Comparison of ENCODE assay signal across 17 mouse cellular contexts in genomic region chr9:17279334-17279990, GRCm38 (mm10).
"Had no signal": no experiment of that assay in that cellular context is flagged by ENCODE, and none has a peak within 500 bp of the region (broad histone marks: within the 10 kb centered on the region; RNA-seq: fewer than 3 reads in every experiment).

No protein-coding gene starts in this region.

- H3K9me3 ChIP-seq: limb, embryonic 10.5 days; liver, embryonic 15.5 days; midbrain, embryonic 10.5 days; midbrain, embryonic 15.5 days; neural tube, embryonic 13.5 days; stomach, embryonic 15.5 days had no signal

- H3K27ac ChIP-seq: left cerebral cortex, adult 2 months; limb, embryonic 10.5 days; liver, embryonic 15.5 days; midbrain, embryonic 10.5 days; midbrain, embryonic 15.5 days; neural tube, embryonic 13.5 days; stomach, embryonic 15.5 days had no signal

- H3K36me3 ChIP-seq: limb, embryonic 10.5 days; liver, embryonic 15.5 days; midbrain, embryonic 10.5 days; midbrain, embryonic 15.5 days; neural tube, embryonic 13.5 days; stomach, embryonic 15.5 days had no signal

- DNase-seq: lung, adult 2 months; lung, postnatal 36 days; retina, postnatal 1 day; right cerebral cortex, postnatal 4 days; spleen, adult 18-20 months; thymus, adult 2 months; thymus, postnatal 25 days had no signal

- ATAC-seq: intestine, embryonic 16.5 days; lung, postnatal 0 days; midbrain, embryonic 15.5 days had no signal

- H3K4me2 ChIP-seq: liver, embryonic 11.5 days; liver, embryonic 15.5 days; midbrain, embryonic 15.5 days; neural tube, embryonic 13.5 days; stomach, embryonic 15.5 days had no signal

- H3K4me1 ChIP-seq: liver, embryonic 15.5 days; midbrain, embryonic 10.5 days; midbrain, embryonic 15.5 days; neural tube, embryonic 13.5 days; stomach, embryonic 15.5 days had no signal

- H3K9ac ChIP-seq: liver, embryonic 15.5 days; midbrain, embryonic 15.5 days; neural tube, embryonic 13.5 days; stomach, embryonic 15.5 days had no signal

- H3K27me3 ChIP-seq: liver, embryonic 15.5 days; midbrain, embryonic 15.5 days; neural tube, embryonic 13.5 days; stomach, embryonic 15.5 days had no signal

- H3K4me3 ChIP-seq: left cerebral cortex, adult 2 months; limb, embryonic 10.5 days; liver, embryonic 15.5 days; midbrain, embryonic 10.5 days; midbrain, embryonic 15.5 days; neural tube, embryonic 13.5 days; stomach, embryonic 15.5 days had no signal
